Mouse (Mus musculus) B cell, adult 2 months (primary cell): ENCODE results near the gene Gng2.

Source experiments
- DNase-seq, 2 experiments: peaks; one replicate each; pipeline ENCODE4 v3.0.0; 2022

Gene Gng2

DNA sequence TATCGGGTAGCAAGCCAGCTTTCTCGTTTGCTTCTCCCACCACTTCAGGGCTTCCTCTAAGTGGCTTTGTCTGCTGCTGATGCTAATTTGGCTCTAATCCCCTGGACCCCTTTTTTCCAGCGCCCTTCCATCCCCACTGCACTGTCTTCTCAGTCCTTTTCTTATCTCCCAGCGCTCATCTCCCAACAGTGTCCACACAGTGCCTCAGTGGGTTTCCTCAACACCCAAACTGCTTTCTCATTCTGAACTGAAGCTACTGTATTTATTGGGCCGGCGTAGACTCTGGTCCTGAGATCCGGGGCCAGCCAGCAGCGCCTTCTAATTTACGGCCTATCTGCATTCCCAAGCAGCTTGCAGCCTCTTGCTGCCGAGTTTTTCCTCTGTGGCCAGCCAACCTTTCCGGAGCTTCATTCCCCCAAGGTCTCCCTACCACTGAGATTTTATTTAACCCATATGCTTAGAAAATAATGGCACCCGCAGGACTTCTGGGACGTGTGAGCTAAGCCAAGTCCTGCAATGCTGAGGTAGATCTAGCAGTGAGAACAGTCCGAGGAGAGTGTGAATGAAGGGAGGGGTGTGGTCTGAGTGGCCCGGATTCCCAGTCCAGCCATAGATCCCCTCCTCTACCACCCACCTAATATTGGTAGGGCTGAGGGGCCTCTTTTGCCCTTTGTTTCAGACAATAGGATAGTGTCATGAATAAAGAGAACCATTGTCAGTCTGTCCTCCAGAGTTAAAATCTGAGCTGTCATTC is at the start of gene Gng2:
Gng2 (minus strand) TSS at position 357 of the 754 bp plus-strand sequence.
- DNase-seq, result no peak

DNA sequence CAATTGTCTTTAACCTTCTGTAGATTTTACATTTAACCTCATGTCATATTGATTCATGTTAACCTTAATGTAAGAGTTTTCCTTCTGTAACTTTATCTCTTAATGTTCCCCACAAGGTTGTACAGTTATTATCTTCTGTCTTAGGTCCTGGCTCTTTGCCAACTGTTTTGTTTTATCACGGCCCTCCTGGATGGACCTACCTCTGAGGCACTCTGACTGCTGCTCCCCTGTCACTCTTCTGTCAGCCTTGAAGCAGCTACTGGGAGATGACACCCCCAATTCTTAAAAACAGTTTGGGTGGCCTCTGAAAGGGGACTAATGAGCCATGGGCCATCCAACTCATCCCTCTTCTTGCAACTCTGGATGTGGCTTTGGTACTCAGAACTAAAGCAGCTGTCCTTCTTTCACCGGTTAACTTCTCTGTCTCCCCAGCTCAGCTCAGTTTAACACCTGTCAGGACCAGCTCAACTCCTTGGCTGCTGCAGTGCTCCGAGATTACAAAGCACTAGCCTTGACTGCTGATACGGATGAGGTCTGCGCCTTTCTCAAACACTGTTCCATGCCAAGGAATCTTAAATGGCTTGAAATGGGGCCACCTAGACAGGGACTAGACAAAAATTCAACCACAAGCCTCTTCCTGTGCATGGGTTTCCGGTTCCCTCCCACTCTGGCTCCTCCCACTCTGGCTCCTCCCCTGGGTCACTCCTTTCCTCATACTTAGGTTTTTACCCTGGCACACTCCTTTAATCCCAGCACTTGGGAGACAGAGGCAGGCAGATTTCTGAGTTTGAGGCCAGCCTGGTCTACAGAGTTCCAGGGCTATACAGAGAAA is 47.7 kb upstream of the Gng2 start:
- DNase-seq, result peak; percentile 74 to 82

DNA sequence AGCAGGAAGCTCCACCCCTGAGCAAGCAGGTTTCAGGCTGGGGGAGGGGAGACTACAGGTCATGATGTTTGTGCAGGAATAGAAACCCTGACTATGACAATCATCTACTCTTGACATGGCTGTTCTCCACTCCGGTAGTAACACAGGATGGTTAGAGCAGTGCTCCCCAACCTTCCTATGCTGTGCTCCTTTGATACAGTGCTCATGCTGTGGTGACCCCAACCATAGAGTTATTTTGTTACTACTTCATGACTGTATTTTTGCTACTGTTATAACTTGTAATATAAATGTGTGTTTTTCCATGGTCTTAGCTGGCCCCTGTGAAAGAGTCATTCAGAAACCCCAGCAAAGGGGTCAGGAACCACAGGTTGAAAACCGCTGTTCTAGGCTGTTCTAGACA is 46.5 kb upstream of the Gng2 start:
- no peak for DNase-seq

DNA sequence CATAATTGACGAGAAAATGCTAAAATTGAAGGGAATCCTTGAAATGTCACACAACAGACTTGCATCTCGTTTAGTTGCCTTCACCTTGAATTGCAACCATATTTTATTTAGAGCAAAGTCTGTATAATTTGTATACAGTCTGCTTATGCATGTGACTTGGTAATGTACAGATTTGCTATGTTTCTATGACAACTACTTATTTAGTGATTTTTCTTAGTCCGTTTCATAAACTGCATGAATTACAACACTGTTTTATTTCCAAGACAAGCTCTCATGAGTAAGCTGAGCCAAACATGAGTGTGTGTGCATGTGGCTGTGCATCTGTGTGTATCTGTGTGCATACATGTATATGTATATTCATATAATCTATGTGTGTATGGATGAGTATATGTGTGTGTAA is 42.1 kb upstream of the Gng2 start:
- no peak for DNase-seq

DNA sequence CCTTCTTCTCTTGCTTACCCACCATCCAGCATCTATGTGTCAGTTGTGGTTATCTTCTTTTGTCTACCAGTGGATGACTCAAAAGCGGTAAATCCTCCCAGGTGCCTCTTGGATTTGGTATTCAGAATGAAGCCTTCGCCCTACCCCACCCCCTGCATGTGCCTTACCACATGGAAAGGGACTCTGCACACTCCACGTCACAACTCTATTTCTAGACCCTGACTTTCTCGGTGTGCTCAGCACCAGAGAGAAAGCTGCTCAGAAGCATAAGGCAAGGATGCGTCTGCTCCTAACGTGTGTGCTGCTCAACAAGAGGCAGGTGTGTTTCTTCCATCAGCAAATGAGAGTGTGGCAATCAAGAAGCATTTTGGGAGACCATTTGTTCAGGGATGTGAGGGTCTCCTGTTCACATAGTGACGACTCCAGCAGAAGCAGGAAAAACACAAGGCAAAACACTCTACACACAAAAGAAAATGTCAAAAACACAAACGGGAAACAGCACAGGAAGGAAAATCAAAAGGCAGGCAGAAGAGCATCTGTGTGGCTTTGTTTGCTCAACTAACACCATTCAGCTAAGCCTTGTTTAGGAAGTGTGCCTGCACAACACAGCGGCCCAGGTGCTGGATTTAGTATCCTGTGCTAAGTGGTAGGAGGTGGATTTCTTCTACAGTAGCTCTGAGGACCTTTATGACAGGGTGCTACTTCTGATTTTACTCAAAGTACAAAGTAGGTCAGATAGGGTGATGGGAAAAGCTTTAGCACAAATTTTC is 35.3 kb upstream of the Gng2 start:
- no peak for DNase-seq

DNA sequence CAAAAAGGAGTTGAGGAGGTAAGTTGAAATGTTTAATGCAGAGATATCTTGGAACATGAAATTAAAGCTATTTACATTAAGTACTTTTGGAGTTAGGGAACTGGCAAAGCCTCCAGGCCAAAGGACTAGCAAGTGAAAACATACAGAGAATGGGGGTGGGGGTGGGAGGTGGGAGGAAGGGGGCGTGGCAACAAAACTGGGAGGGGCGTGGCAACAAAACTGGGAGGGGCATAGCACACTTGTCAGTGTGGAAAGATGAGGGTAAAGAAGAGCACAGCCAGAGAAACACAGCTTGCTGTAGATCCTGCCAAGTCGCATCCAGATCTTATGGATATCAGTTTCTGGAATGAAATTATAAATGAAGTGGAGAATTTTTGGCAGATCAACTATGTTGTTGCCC is 30.0 kb upstream of the Gng2 start:
- no peak for DNase-seq

DNA sequence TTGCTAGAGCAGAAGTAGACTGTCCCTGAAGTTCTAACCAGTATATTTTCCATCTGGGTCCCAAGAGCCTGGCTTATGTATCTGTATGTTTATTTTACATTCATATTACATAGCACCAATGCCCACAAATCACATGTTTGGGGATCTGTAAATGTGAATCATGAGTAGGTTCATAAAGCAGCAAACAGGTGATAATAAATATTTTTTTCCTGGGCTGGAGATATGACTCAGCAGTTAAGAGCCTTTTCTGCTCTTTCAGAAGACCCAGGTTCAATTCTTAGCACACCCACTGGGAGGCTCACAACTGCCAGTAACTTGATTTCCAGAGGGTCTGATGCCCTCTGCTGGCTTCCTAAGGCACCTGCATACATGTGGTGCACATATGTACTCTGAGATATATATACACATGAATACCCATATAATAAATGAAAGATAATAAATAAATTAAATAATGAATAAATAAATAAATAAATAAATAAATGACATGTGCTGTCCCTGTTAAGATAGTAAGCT is 27.4 kb upstream of the Gng2 start:
- DNase-seq, result no peak

DNA sequence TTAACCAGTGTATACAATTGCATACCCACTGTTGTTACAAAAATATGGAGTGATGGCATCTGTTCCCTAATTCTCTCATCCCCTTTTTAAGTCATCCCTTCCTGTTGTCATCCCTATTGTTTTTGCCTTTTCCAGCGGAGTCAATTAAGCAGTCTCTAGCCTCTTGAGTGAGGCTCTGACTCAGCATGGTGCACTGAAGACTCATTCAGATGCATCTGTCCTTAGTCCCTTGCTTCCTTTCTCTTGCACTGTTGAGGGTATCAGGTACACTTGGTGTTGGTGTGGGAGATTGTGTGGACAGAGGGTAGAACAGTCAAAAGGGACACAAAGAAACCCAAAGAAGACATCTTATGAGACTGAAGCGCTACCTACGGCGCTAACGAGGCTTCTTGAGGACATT is 19.4 kb upstream of the Gng2 start:
- no peak for DNase-seq

DNA sequence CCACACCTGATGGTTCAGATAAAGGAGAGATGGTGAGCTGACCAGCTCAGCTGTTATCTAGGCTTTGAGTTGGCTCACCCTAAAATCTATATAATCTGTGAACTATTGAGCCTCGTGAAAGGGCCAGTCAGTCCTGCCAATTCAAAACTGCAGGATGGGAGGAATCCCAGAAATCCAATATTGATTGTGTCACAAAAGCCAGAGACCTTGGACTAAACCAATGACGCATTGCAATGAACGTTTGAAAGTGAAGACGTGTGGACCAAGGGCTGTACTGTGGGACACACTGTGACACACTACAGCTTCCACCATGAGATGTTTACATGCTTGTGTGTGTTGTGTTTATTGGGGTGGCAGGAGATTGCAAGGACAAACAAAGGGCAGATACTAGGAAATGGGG is 18.5 kb upstream of the Gng2 start:
- DNase-seq, result no peak

DNA sequence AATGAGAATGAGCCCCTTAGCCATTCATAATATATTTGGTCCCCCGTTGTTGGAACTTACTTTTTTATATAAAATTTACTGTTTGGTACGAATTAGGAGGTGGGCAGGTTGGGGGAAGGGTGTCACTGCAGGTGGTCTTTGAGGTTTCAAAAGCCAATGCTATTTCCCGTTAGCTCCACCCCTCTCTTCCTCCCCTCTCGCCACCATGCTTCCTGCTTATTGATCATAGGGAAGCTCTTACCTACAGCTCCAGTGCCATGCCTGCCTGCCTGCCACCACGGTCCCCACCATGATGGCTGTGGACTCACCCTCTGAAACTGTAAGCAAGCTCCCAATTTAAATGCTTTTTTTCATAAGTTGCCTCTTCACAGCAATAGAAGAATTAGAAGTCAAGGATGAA is 16.6 kb upstream of the Gng2 start:
- no peak for DNase-seq

DNA sequence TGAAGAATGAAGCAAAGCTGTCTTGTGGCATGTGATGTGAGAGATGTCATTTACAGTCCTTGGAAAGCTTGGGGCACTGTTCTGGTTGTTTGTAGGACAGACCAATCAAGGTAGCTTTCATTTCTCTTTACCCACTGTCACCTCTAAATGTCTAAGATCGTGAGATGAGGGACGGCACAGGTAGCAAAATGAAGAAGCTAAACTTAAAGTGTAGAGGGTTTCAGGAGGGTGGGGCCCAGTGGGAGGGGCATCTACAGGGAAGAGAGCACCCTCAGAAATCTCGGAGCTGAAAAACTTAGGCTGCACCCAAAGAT is 16.1 kb upstream of the Gng2 start:
- peak; percentile 18 to 29 for DNase-seq

DNA sequence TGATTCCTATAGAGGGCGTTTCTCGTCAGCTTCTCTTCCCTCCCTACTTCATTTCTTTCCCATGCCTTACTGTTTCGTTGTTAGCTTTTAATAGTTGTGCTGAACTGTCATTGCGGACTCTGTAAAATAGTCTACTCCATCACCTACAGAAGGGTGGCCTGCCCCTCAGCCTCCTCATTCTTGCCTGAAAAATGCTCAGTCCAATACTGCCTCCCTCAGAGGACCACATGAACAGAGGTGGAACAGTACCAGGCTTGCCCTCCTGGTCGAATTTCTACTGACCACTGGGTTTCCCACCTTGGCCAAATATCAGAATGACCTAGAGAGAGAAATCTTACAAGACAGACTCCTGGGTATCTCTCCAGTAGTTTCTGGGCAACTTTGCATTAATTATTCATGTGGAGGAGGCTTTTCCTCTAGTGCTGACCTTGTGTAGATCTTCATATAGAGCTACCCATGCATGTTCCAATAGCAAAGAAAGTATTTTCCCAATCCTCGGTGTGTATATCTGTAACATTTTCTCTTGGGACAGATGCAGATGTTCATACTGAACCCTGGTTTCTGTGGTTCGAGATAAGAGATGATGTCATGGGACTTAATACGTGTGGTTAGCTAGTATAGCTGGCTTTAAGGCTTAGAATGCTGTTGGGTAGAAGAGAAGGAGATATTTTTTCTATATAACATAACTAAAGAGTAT is 15.6 kb upstream of the Gng2 start:
- DNase-seq, result no peak

DNA sequence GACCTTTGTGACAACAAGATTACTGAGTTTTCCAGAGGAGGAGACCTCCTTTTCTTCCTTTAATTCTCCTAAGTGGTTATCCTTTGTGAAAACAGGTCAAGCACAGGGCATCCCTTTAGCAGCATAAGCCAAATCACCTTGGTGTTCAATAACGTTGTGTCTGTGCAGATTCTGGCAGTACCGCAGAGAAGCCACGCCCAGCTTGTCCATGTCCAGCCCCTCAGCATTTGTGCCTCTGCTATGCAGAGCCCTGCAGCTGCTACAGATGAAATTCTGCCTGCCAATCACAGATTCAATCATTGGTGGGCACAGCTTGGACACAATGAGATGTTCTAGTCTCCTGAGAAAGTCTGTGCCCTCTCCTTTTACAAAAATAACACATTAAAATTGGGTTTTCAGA is 14.4 kb upstream of the Gng2 start:
- DNase-seq, result no peak

DNA sequence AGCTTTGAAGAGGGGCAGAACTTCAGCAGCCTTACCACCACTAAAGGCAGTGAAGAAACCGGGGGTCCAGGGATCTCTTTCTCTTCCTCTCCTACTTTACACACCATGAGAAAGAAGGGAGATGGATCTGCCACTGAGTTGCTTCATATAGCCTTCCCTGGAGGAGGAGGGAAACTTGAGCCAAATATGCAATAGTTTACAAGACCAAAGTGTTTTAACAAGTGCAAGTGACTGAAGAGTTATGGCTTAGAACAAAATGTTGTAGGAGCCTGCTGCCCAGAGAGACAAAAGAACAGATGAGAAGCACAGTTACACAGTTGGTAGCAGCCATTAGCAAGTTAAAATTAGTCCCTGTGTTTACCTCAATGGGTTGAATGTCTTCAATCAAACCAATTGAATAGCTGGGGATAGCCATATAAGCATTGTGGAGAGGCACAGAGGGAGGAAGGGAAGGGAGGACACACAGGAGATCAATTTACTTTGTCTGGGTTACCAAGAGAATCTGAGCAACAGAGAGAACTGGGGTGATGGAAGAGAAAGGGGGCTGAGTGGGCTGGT is 13.1 kb upstream of the Gng2 start:
- DNase-seq, result no peak

DNA sequence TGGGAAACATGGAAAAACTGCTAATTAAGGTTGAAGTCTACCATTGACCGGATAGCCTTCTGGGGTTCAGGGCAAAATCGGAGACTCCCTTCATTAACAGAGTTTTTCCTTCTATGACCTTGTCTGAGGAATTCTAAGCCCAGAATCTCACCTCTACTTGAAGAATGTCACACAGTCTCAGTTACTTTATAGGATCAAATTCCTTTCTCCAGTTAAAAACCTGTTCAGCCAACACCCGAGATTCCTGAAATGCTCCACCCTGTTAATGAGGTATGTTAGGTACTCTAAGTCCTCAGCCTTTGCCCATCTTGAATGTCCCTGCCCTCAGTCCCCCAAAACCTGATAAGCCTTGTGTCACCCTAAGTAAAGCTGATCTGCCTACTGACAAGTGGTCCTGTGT is 11.0 kb upstream of the Gng2 start:
- no peak for DNase-seq

DNA sequence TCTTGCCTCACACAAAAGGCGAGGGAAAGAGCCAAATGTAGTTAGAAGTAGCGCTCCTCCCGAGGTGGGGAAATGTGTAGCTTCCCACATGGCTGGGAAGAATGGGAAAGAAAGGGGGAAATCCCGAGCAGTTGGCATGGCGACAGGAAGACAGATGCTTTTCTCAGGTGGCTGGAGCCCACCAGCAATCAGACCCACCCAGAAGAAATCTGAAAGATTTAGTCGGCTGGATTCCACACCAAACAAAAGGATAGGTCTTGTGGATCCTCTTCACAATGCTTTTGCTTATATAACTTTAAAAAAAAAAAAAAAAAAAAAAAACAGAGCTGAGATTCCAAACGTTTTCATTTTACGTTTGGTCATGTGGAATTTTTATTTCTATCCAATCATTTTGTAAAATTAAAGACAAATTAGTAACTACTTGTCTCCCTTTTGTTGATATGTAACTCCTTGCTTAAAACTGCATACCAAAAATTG is 10.0 kb upstream of the Gng2 start:
- DNase-seq, result no peak

DNA sequence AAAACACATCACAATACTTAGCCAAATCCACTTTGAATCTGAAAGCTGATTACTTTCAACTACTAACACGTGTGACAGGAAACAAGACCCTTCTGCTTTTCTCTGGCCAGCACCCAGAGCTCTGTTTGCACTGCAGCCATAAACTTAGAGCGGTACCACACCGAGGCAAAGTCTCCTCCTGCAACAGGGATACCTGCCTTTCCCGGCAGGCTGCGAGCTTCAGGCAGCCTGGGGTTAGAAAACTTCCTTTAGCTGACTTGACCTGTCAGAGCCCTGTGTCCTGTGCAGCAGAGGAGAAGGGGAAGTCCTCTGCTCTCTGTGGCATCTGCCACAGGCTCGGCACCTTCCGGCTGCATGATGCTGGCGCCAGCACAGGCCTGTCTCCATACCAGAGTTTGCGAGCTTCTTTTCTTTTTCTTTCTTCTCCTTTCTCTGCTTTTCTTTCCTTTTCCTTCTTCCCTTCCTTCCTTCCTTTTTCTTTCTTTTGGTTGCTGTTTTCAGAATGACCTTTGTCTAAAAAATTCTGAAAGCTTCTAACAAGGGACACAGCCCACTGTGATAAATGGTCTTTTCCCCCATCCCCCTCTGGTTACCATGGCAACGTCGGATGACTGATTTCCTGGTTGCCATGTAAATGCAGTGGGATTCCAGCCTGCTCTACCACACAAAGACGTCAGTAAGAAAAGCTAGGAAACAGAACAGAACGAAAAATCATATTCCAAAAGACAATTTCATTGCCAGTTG is 9.4 kb upstream of the Gng2 start:
- peak; percentile 79 to 81 for DNase-seq

DNA sequence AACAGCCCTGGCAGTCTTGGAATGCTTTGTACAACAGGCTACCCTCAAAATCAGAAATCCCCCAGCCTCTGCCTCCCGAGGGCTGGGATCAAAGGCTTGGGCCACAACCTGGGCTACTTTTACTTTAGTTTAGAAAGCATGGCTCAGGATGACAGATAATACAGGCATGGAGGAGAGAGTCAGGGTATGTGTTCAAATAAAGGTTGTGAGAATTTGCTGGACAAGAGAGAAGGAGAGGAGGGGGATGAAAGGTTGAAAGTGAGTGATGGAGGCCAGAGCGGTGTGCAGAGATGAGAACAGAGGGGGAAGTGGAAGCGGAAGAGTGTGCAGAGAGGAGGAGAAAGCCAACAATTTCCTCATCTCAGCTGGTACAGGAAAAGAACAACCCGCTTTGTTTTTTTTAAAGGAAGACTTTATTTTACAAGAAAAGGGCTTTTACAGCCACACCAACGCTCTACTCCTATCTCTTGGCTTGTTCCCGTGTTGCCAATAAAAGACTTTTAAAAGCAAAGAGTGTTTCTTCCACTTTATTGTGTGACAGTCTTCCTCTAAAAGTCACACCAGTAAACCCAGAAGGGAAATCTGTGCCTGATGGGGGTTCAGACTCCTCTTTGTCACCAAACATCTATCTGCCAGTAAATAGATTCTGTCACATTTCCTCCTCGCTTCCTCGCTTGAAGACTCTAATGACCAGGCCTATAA is 8.6 kb upstream of the Gng2 start:
- DNase-seq, result peak in 1 of 2 experiments; percentile 37

DNA sequence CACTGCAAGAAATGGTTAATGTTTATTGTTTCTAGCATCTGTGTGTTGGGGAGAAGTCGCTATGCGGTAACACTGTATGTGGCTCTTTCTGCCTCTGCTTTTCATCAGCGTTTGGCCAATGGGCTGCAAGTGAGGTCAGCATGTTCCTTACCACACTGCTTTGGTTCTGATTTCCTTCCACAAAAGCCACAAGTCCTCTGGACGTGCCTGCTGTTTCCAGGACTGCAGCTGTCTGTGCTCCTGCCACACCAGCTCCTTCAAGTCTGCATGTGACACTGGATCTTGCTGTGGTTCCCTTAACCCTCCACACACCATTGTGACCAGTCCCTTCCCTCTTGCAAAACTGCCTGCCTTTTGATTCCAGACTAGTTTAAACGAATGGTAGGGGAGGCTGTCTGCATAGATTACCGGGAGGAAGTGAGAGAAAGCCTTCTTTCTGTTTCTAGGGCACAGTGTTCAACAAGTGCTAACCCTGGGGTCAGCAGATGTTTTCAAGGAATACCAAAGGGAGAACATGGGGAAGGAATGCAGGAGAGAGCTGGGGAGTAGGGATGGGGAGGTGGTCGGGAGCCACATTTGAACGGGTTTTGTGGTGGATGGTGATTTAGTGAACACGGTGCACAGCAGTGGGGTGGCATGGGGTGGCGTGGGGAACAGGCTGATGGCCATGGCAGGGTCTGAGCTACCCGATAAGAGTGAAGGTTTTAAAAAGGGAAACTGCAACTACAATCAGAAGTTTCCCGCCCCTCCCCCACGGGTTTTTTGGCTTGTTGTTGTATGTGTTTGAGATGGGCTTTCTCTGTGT is 7.9 kb upstream of the Gng2 start:
- DNase-seq, result peak; percentile 75 to 81
